Mouse (Mus musculus) MEL (cell line): Measurements from ENCODE around the gene Top3a.
A peak's percentile ranks its signal among the peaks of the same experiment; 100 is the strongest.

Source experiments
- CTCF ChIP-seq, 3 experiments: IDR thresholded peaks in 2 of 3; conservative IDR thresholded peaks in 1 of 3; 2 replicates each; pipeline ENCODE4 v1.5.1; 2011 to 2012; ENCODE audit warnings: low read length in 3 of 3, low read depth in 2 of 3, mild to moderate bottlenecking in 2 of 3, improper control_type of control experiment in 1 of 3, inconsistent platforms in 1 of 3, mixed read lengths in 1 of 3, moderate library complexity in 1 of 3; ENCODE audit not compliant: control insufficient read depth in 1 of 3, insufficient read depth in 1 of 3, poor library complexity in 1 of 3, severe bottlenecking in 1 of 3
- ELF1 ChIP-seq: IDR thresholded peaks from 2 replicates; pipeline ENCODE4 v1.6.1; 2014; ENCODE audit warnings: low read depth, mild to moderate bottlenecking, inconsistent platforms, low read length, improper control_type of control experiment, moderate library complexity
- HCFC1 ChIP-seq: IDR thresholded peaks from 2 replicates; pipeline ENCODE4 v1.6.1; 2012; ENCODE audit warnings: low read depth, mild to moderate bottlenecking, inconsistent platforms, low read length, improper control_type of control experiment, moderate library complexity
- MAX ChIP-seq: IDR thresholded peaks from 2 replicates; pipeline ENCODE4 v1.6.1; 2011; ENCODE audit warnings: low read length, improper control_type of control experiment
- NELFE ChIP-seq: IDR thresholded peaks from 2 replicates; pipeline ENCODE4 v1.6.1; 2011; ENCODE audit warnings: low read depth, low read length, improper control_type of control experiment
- USF1 ChIP-seq: IDR thresholded peaks from 2 replicates; pipeline ENCODE4 v1.6.1; 2014; ENCODE audit warnings: low read depth, mild to moderate bottlenecking, inconsistent platforms, low read length, improper control_type of control experiment, moderate library complexity
- ZC3H11A ChIP-seq: IDR thresholded peaks from 2 replicates; pipeline ENCODE4 v1.6.1; 2012; ENCODE audit warnings: low read depth, mild to moderate bottlenecking, inconsistent platforms, low read length, improper control_type of control experiment
- ZKSCAN1 ChIP-seq: IDR thresholded peaks from 2 replicates; pipeline ENCODE4 v1.6.1; 2012; ENCODE audit warnings: low read depth, mild to moderate bottlenecking, inconsistent platforms, low read length, improper control_type of control experiment, moderate library complexity

- 0 out of 2 replicates have a peak, but pooled peaks have one; percentile 36 for TF ChIP-seq ELF1
- TF ChIP-seq CTCF (IDR thresholded peaks at IDR 0.05 in 2 of 3, conservative IDR thresholded peaks at IDR 0.05 in 1 of 3; ENCODE audit: control insufficient read depth in 1 of 3, insufficient read depth in 1 of 3, low read depth in 2 of 3, low read length in 3 of 3, poor library complexity in 1 of 3, severe bottlenecking in 1 of 3) = no peak
- no peak for TF ChIP-seq ZKSCAN1
- peak; percentile 59 for TF ChIP-seq NELFE
- 0 out of 2 replicates have a peak, but pooled peaks have one; percentile 12 for TF ChIP-seq USF1
- peak; percentile 97 for TF ChIP-seq HCFC1
- no peak for TF ChIP-seq ZC3H11A
- no peak for TF ChIP-seq MAX
Measured at GRCm38 (mm10) chr11:60699524-60700075, 77.6 kb downstream of the Top3a start, which contains the start of gene Llgl1.
